In genomic region chr7:101415512-101416100, GRCm38 (mm10) we compare ENCODE assay signal across 11 mouse cellular contexts. TPM values are rescaled to one million over a fixed set of nuclear protein-coding genes. Genes with fewer than 3 reads are reported as not detected.
DNase-seq lines count a peak whose midpoint lies in the region; ATAC-seq and TF ChIP-seq lines count a peak whose summit lies in the region.
"Had no signal": no experiment of that assay in that cellular context is flagged by ENCODE, and none has a peak within 500 bp of the region (broad histone marks: within the 10 kb centered on the region; RNA-seq: fewer than 3 reads in every experiment).

No protein-coding gene starts in this region.

- H3K27ac ChIP-seq in kidney, adult 2 months (ENCODE audit: insufficient read depth, low read depth, low read length) = no peak overlapping the region
- peak overlapping the region; percentile 52 for H3K27ac ChIP-seq in forebrain, embryonic 16.5 days (ENCODE audit: low read length)
- peak overlapping the region; percentile 74 for H3K27ac ChIP-seq in midbrain, embryonic 10.5 days (replicated peaks)
- H3K27ac ChIP-seq: embryonic facial prominence, embryonic 13.5 days; liver, embryonic 15.5 days had no signal

- WGBS in kidney, adult 2 months = 37% methylated on average over 8 of the region's 8 CpGs
- WGBS in forebrain, embryonic 16.5 days = 34% methylated on average over 8 of the region's 8 CpGs
- WGBS in midbrain, embryonic 10.5 days = 46% methylated on average over 8 of the region's 8 CpGs

- H3K27me3 ChIP-seq in kidney, adult 2 months (replicated peaks; ENCODE audit: control insufficient read depth, insufficient read depth, low read length) = no peaks in the 10 kb centered on the region
- 0 out of 2 replicates have a peak, but pooled peaks cover 3% of the 10 kb centered on the region for H3K27me3 ChIP-seq in forebrain, embryonic 16.5 days (replicated peaks; ENCODE audit: control insufficient read depth, insufficient read depth, low read length)
- H3K27me3 ChIP-seq in midbrain, embryonic 10.5 days (ENCODE audit: low read depth, poor library complexity, severe bottlenecking) = peaks cover 64% of the 10 kb centered on the region

- no peak overlapping the region for H3K9ac ChIP-seq in forebrain, embryonic 16.5 days (replicated peaks; ENCODE audit: low read depth, low read length)
- H3K9ac ChIP-seq: liver, embryonic 15.5 days had no signal

- DNase-seq in kidney, postnatal 10 days = peak; percentile 19
- DNase-seq in kidney, adult 2 months = no peak
- peak; percentile 16 for DNase-seq in brain, embryonic 18.5 days (ENCODE audit: low read depth, low spot score)
- no peak for DNase-seq in midbrain, embryonic 10.5 days (ENCODE audit: low spot score)
- no peak for DNase-seq in gastrocnemius, postnatal 4 days (ENCODE audit: low spot score in 2 of 2)
- DNase-seq in gastrocnemius, postnatal 36 days = no peak
- no peak for DNase-seq in kidney, adult 9 months

- H3K36me3 ChIP-seq in kidney, adult 2 months (ENCODE audit: control insufficient read depth, insufficient read depth, low read length) = no peaks in the 10 kb centered on the region
- no peaks in the 10 kb centered on the region for H3K36me3 ChIP-seq in forebrain, embryonic 16.5 days (ENCODE audit: control insufficient read depth, insufficient read depth)
- no peaks in the 10 kb centered on the region for H3K36me3 ChIP-seq in midbrain, embryonic 10.5 days

- intact Hi-C loops in gastrocnemius, postnatal 36 days (cut with DNase I) = no loop called here

- no peak overlapping the region for H3K4me3 ChIP-seq in kidney, adult 2 months (ENCODE audit: insufficient read depth, low read depth, low read length)
- H3K4me3 ChIP-seq in forebrain, embryonic 16.5 days (replicated peaks; ENCODE audit: low read length) = no peak overlapping the region
- no peak overlapping the region for H3K4me3 ChIP-seq in midbrain, embryonic 10.5 days
- H3K4me3 ChIP-seq: embryonic facial prominence, embryonic 13.5 days; liver, embryonic 15.5 days had no signal

- TF ChIP-seq CTCF in kidney, adult 2 months (conservative IDR thresholded peaks at IDR 0.05; ENCODE audit: insufficient read depth, insufficient read length, low read depth, low read length) = no peak

- H3K4me1 ChIP-seq in kidney, adult 2 months (ENCODE audit: control insufficient read depth, insufficient read depth, low read length) = no peaks in the 10 kb centered on the region
- peaks cover 30% of the 10 kb centered on the region for H3K4me1 ChIP-seq in forebrain, embryonic 16.5 days (replicated peaks; ENCODE audit: control insufficient read depth, insufficient read depth, low read length)
- H3K4me1 ChIP-seq in midbrain, embryonic 10.5 days = peaks cover 52% of the 10 kb centered on the region

- no peak for TF ChIP-seq POLR2A in kidney, adult 2 months (IDR thresholded peaks at IDR 0.05; ENCODE audit: low read depth, low read length)

- no peak overlapping the region for H3K4me2 ChIP-seq in forebrain, embryonic 16.5 days (ENCODE audit: low read length)
- H3K4me2 ChIP-seq: embryonic facial prominence, embryonic 13.5 days had no signal

- H3K9me3 ChIP-seq in forebrain, embryonic 16.5 days (ENCODE audit: control insufficient read depth, low read length) = no peaks in the 10 kb centered on the region
- no peaks in the 10 kb centered on the region for H3K9me3 ChIP-seq in midbrain, embryonic 10.5 days (replicated peaks)
- H3K9me3 ChIP-seq: embryonic facial prominence, embryonic 13.5 days; liver, embryonic 15.5 days had no signal

- peak; percentile 61 for ATAC-seq in forebrain, embryonic 16.5 days

RNA-seq across cellular contexts. Expression of gene Gm45837, which starts 4.9 kb away (rescaled TPM):
- not detected in 2 replicates for polyA plus RNA-seq in kidney, adult 2 months (2012; rRNA removed)
- not detected in 2 replicates for polyA plus RNA-seq in forebrain, embryonic 16.5 days (2015; fragmentation: Nextera tagmentation; extraction: Ambion mirVana)
- 3.0 TPM in 1 of 2 replicates, not detected in the other for polyA plus RNA-seq in midbrain, embryonic 10.5 days (2016; fragmentation: Nextera tagmentation; extraction: Ambion mirVana)
- not detected for total RNA-seq in gastrocnemius, postnatal 4 days (2021)
- total RNA-seq in gastrocnemius, postnatal 36 days (2021) = 1 to 10 TPM in 1 of 2 experiments, not detected in 1; 2.1 TPM
- polyA plus RNA-seq: liver, embryonic 15.5 days; testis, adult 2 months had no signal

RNA-seq across cellular contexts. Expression of gene Pde2a, which starts 5.9 kb away (rescaled TPM):
- polyA plus RNA-seq in kidney, adult 2 months (2012; rRNA removed) = 26.9 and 28.6 TPM in 2 replicates
- polyA plus RNA-seq in forebrain, embryonic 16.5 days (2015; fragmentation: Nextera tagmentation; extraction: Ambion mirVana) = 55.9 and 58.6 TPM in 2 replicates
- polyA plus RNA-seq in midbrain, embryonic 10.5 days (2016; fragmentation: Nextera tagmentation; extraction: Ambion mirVana) = 11.9 and 13.4 TPM in 2 replicates
- total RNA-seq in gastrocnemius, postnatal 4 days (2021) = 10 to 100 TPM; 60.7 to 61.2 TPM
- total RNA-seq in gastrocnemius, postnatal 36 days (2021) = 10 to 100 TPM; 17.6 to 22.7 TPM

Comparison
In these comparisons a context has a peak if more than half of its experiments do, and no peak if none do; other contexts are left out.
1. DNase-seq: peak in kidney, postnatal 10 days (single experiment) and brain, embryonic 18.5 days (single experiment); none in kidney, adult 2 months (single experiment), midbrain, embryonic 10.5 days (single experiment), gastrocnemius, postnatal 4 days (0 of 2), gastrocnemius, postnatal 36 days (0 of 2) and kidney, adult 9 months (single experiment).